Mouse (Mus musculus): Measurements from ENCODE around the gene Gm8947.
"Not testable (repeated sequence)": the region's sequence is repeated elsewhere in the genome, so short reads cannot be mapped to it uniquely, and the experiment has no call there.

- TF ChIP-seq CTCF (IDR thresholded peaks at IDR 0.05; ENCODE audit: low read depth, low read length); EP300 (IDR thresholded peaks at IDR 0.05; ENCODE audit: insufficient read depth, low read depth, low read length); POLR2A (IDR thresholded peaks at IDR 0.05; ENCODE audit: insufficient read depth, low read length): not testable (repeated sequence)
Measured at GRCm38 (mm10) chr1:151203818-151204217, 11.6 kb downstream of the Gm8947 start, which contains the start of gene 3110040M04Rik.

Measured in ES-Bruce4 (cell line).